Mouse (Mus musculus): ENCODE data around the gene Fam102b.

DNA sequence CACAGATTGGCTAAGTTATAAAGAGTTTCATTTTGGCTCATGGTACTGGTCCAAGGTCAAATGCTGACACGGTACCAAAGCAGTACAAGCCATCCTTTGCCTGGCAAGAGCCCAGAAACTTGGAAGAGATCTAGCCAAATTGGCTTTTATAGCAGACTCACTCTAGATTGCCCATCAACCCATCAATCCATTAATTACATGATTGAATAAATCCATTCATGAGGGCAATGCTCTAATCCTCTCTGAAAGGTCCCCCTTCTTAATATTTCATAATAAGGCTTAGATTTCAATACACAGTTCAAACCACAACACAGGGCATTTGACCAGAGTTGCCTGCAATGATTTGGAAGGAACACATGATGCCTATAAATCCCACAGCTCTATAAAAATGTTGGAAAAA is 7.0 kb upstream of the Fam102b start:
- TF ChIP-seq POLR2A (IDR thresholded peaks at IDR 0.05; ENCODE audit: borderline replicate concordance, extremely low read depth, low read depth, low read length) = no peak
- no peak for TF ChIP-seq CTCF (IDR thresholded peaks at IDR 0.05; ENCODE audit: insufficient read depth, low read length)

All from lung, adult 2 months (tissue).